Mouse (Mus musculus) embryonic facial prominence, embryonic 14.5 days (tissue): ENCODE results near the gene Ubap1l. TPM values are rescaled to one million over a fixed set of nuclear protein-coding genes. Genes with fewer than 3 reads are reported as not detected.

Experiments used
- ATAC-seq: fragments of 200-750 bp; cut with Nextera tagmentation; 2 replicates; pipeline ENCODE4 v1.8.0; 2017; ENCODE audit warnings: low read depth, moderate number of reproducible peaks, moderate TSS enrichment
- DNase-seq: peaks from one replicate; pipeline ENCODE4 v3.0.0-alpha.2; 2015; ENCODE audit warnings: low spot score
- H3K27ac ChIP-seq: fragments of 300-500 bp; sonication (generic); replicated peaks from 2 replicates; pipeline ENCODE4 v1.5.1; 2014; ENCODE audit warnings: low read depth, mild to moderate bottlenecking, low read length, moderate library complexity
- H3K27me3 ChIP-seq: fragments of 300-500 bp; sonication (generic); replicated peaks from 2 replicates; pipeline ENCODE4 v1.6.1; 2014; ENCODE audit warnings: low read length; ENCODE audit not compliant: control insufficient read depth, insufficient read depth
- H3K36me3 ChIP-seq: fragments of 300-500 bp; sonication (generic); 2 replicates; pipeline ENCODE4 v1.6.1; 2014; ENCODE audit warnings: low read length, mixed read lengths; ENCODE audit not compliant: control insufficient read depth, insufficient read depth
- H3K4me1 ChIP-seq: fragments of 300-500 bp; sonication (generic); 2 replicates; pipeline ENCODE4 v1.6.1; 2014; ENCODE audit warnings: antibody characterized with exemption, low read length; ENCODE audit not compliant: control insufficient read depth, insufficient read depth
- H3K4me2 ChIP-seq: fragments of 300-500 bp; sonication (generic); 2 replicates; pipeline ENCODE4 v1.6.1; 2014; ENCODE audit warnings: low read depth, mild to moderate bottlenecking, low read length, moderate library complexity, mixed read lengths
- H3K4me3 ChIP-seq: fragments of 300-500 bp; sonication (generic); 2 replicates; pipeline ENCODE4 v1.5.1; 2014; ENCODE audit warnings: low read depth, mild to moderate bottlenecking, low read length
- H3K9ac ChIP-seq: fragments of 300-500 bp; sonication (generic); 2 replicates; pipeline ENCODE4 v1.6.1; 2014; ENCODE audit warnings: low read depth, mild to moderate bottlenecking, low read length, moderate library complexity, mixed read lengths
- H3K9me3 ChIP-seq: fragments of 300-500 bp; sonication (generic); 2 replicates; pipeline ENCODE4 v1.6.1; 2016; ENCODE audit warnings: low read length; ENCODE audit not compliant: control insufficient read depth
- WGBS: fragments of 180-500 bp; shearing (Covaris S2); extraction: QIAGEN DNeasy Blood & Tissue Kit; methylation state at CpG from one replicate; pipeline ENCODE4 v1.1.7; 2014; 5-methylcytosine and 5-hydroxymethylcytosine counted together
- polyA plus RNA-seq: library from polyadenylated mRNA; unstranded; fragments of >200 nt; fragmentation: Nextera tagmentation; extraction: Ambion mirVana; gene quantifications from 2 replicates; pipeline ENCODE4 v1.2.1, GENCODE M21; 2014

Gene Ubap1l
- polyA plus RNA-seq, 1 experiment from 2014 or later, result 0.72 TPM

DNA sequence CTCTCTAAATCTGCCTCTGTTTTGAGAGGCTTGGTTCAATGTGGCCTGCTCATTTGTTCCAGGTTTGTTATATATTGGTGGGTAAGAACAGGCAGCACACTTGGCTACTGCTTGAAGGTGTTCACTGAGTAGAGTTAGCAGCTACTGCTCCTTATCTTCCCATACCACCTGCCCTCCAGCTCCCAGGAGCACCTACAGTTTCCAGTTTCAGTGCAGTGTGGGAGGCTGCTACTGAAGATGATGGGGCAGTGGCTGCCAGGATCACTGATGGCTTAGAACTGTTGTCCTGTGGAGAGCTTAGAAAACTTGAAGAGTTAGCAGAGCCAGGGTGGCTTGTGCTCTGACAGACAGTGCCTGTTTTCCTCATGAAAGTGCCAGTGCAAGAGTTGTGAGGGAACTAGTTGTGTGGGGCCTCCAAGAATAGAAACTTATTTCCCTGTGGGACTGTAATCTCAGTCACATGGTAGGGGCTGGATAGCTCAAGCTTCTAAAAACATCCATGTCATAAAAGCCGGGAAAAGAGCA is 1.8 kb upstream of the Ubap1l start:
- no peak overlapping the region for H3K27ac ChIP-seq
- no peak overlapping the region for H3K9ac ChIP-seq
- no peak for ATAC-seq
- no peak overlapping the region for H3K4me3 ChIP-seq
- no peaks in the 10 kb centered on the region for H3K27me3 ChIP-seq
- H3K36me3 ChIP-seq, result peaks cover 77% of the 10 kb centered on the region
- H3K9me3 ChIP-seq, result no peaks in the 10 kb centered on the region
- WGBS, result 85% methylated on average over 1 of the region's 1 CpGs
- DNase-seq, result no peak
- no peaks in the 10 kb centered on the region for H3K4me1 ChIP-seq
- H3K4me2 ChIP-seq, result no peak overlapping the region

DNA sequence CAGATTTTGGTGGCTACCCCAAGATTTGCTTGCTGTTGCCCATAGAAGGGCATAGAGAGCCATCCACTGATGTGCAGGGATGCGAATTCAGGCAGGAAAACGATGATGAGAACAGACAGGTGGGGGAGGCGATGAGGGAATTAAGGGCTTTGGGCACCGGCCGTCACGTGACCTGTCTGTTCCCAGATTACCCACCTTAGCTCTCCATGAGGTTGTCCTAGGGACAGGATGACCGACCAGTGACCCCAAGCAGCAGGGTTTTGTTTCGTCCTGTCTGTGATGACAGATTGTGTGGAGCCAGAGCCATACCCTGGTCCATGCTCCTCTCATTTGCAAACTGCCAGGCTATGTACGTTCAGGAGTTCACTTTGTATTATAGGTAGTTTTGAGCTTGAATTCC is 2.8 kb downstream of the Ubap1l start:
- H3K4me1 ChIP-seq, result no peaks in the 10 kb centered on the region
- H3K36me3 ChIP-seq, result peaks cover 41% of the 10 kb centered on the region
- H3K27ac ChIP-seq, result no peak overlapping the region
- H3K4me3 ChIP-seq, result no peak overlapping the region
- no peaks in the 10 kb centered on the region for H3K9me3 ChIP-seq
- 51% methylated on average over 8 of the region's 9 CpGs for WGBS
- H3K4me2 ChIP-seq, result no peak overlapping the region
- H3K27me3 ChIP-seq, result no peaks in the 10 kb centered on the region
- DNase-seq, result peak; percentile 17
- H3K9ac ChIP-seq, result no peak overlapping the region
- peak; percentile 41; the same call in 1 of the 2 replicates for ATAC-seq

- H3K36me3 ChIP-seq, result peaks cover 23% of the 10 kb centered on the region
- no peak for DNase-seq
- H3K4me1 ChIP-seq, result no peaks in the 10 kb centered on the region
- WGBS, result 88% methylated on average over 7 of the region's 7 CpGs
- H3K27ac ChIP-seq, result no peak overlapping the region
- H3K27me3 ChIP-seq, result no peaks in the 10 kb centered on the region
- no peak overlapping the region for H3K9ac ChIP-seq
- no peaks in the 10 kb centered on the region for H3K9me3 ChIP-seq
- ATAC-seq, result no peak
- H3K4me3 ChIP-seq, result no peak overlapping the region
- no peak overlapping the region for H3K4me2 ChIP-seq
Observed at GRCm38 (mm10) chr9:65365721-65366120, 4.9 kb downstream of the Ubap1l start.

- no peak overlapping the region for H3K4me3 ChIP-seq
- ATAC-seq (no peak), DNase-seq (no peak)
- no peak overlapping the region for H3K27ac ChIP-seq
- no peak overlapping the region for H3K4me2 ChIP-seq
- H3K4me1 ChIP-seq, result no peaks in the 10 kb centered on the region
- H3K9me3 ChIP-seq, result no peaks in the 10 kb centered on the region
- no peaks in the 10 kb centered on the region for H3K27me3 ChIP-seq
- no peak overlapping the region for H3K9ac ChIP-seq
- 79% methylated on average over 16 of the region's 24 CpGs for WGBS
- peaks cover 6% of the 10 kb centered on the region; the same call in 1 of the 2 replicates for H3K36me3 ChIP-seq
Observed at GRCm38 (mm10) chr9:65371756-65372155, 10.9 kb downstream of the Ubap1l start.

- no peak overlapping the region for H3K4me2 ChIP-seq
- WGBS, result 70% methylated on average over 4 of the region's 4 CpGs
- H3K9me3 ChIP-seq, result no peaks in the 10 kb centered on the region
- peaks cover 11% of the 10 kb centered on the region; the same call in 1 of the 2 replicates for H3K36me3 ChIP-seq
- ATAC-seq (no peak), DNase-seq (no peak)
- H3K4me1 ChIP-seq, result no peaks in the 10 kb centered on the region
- H3K4me3 ChIP-seq, result no peak overlapping the region
- H3K27me3 ChIP-seq, result no peaks in the 10 kb centered on the region
- no peak overlapping the region for H3K9ac ChIP-seq
- H3K27ac ChIP-seq, result no peak overlapping the region
Observed at GRCm38 (mm10) chr9:65372449-65372848, 11.6 kb downstream of the Ubap1l start.

- H3K9me3 ChIP-seq, result no peaks in the 10 kb centered on the region
- H3K9ac ChIP-seq, result no peak overlapping the region
- no peak for DNase-seq
- H3K4me3 ChIP-seq, result no peak overlapping the region
- WGBS, result 63% methylated on average over 5 of the region's 5 CpGs
- no peaks in the 10 kb centered on the region for H3K4me1 ChIP-seq
- no peak overlapping the region for H3K27ac ChIP-seq
- H3K36me3 ChIP-seq, result peaks cover 11% of the 10 kb centered on the region; the same call in 1 of the 2 replicates
- H3K4me2 ChIP-seq, result no peak overlapping the region
- ATAC-seq, result no peak
- H3K27me3 ChIP-seq, result no peaks in the 10 kb centered on the region
Observed at GRCm38 (mm10) chr9:65374468-65375162, 13.8 kb downstream of the Ubap1l start.

DNA sequence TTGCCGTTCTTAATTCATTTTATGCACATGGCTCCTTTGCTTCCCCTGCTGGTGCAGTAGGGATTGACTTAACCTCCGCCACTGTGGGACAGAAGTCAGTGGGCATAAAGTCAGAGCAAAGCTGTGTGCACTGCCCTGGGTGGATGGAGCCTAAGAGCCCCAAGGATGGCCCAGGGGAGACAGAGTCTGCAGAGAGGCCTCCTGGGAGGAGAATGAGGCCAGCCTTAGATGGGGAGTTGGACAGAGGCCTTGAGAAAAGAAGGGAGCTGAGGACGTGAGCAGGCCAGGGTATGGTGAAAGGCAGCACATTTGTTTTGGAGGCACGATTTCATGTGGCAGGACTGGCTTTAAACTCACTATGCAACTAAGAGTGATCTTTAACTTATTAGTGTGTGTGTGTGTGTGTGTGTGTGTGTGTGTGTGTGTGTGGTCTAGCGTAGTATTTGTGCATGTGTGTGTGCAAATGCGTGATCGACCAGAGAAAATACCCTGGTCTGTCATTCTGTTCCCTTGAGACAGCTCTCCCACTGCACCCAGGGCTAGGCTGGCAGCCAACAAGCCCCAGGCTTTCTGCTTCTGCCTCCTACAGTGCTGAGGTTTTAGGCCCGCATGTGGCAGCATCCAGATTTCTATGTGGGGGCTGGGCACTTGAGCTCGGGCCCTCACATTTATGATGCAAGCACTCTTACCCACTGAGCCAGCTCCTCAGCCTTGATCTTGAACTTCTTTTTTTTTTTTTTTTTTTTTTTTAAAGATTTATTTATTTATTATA is 14.5 kb downstream of the Ubap1l start:
- WGBS, result 77% methylated on average over 9 of the region's 9 CpGs
- Histone ChIP-seq H3K4me3 (no peak overlapping the region), H3K9ac (no peak overlapping the region; the same call in 1 of the 2 replicates), H3K9me3 (no peaks in the 10 kb centered on the region), H3K4me1 (no peaks in the 10 kb centered on the region), H3K27me3 (no peaks in the 10 kb centered on the region), H3K4me2 (no peak overlapping the region), H3K27ac (no peak overlapping the region), H3K36me3 (peaks cover 11% of the 10 kb centered on the region; the same call in 1 of the 2 replicates)
- ATAC-seq (no peak), DNase-seq (no peak)

DNA sequence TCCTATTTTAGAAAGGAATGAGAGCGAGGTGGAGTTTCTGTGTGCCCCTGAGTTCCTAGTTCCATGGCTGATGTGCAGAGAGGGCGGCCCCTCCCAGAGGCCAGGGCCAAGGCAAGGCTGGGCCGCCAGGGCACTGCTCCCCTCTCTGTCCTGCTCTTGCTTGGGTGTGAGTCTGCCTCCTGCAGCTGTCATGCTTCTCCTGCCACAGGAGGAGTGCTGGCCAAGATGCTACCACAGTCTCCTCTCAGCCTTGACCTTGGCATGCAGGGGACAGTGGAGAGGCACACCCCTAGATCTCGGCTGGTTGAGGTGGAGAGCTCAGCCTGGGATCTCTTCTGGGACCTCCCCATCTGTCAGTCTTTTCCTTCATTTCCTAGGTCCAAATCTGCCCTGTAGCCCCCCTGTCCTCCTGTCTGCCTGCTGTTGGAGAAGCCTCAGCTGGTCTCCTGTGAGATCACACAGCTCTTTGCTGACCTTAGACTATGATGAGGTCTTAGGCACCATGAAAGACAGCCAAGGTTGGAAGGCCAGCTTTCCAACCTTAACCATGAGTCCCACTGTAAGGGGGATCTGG is 20.3 kb downstream of the Ubap1l start:
- no peaks in the 10 kb centered on the region; the same call in 1 of the 2 replicates for H3K4me1 ChIP-seq

More for the DNA sequence above, 20.3 kb downstream of the Ubap1l start:
- Histone ChIP-seq H3K27ac (no peak overlapping the region), H3K36me3 (0 out of 2 replicates have a peak, but pooled peaks cover 6% of the 10 kb centered on the region), H3K9me3 (no peaks in the 10 kb centered on the region), H3K4me2 (no peak overlapping the region), H3K27me3 (no peaks in the 10 kb centered on the region), H3K4me3 (no peak overlapping the region), H3K9ac (no peak overlapping the region)
- ATAC-seq (no peak), DNase-seq (no peak)
- WGBS, result 70% methylated on average over 4 of the region's 4 CpGs
